Mouse (Mus musculus) ES-Bruce4 (cell line): ENCODE results near the gene Sox12. TPM values are rescaled to one million over a fixed set of nuclear protein-coding genes. Genes with fewer than 3 reads are reported as not detected.

Experiments
- H3K27ac ChIP-seq: 2 replicates; pipeline ENCODE4 v1.5.1; 2012; ENCODE audit warnings: low read length, inconsistent platforms; ENCODE audit not compliant: insufficient read depth
- H3K27me3 ChIP-seq: 2 replicates; pipeline ENCODE4 v1.6.1; 2012; ENCODE audit warnings: mild to moderate bottlenecking, low read length, inconsistent platforms; ENCODE audit not compliant: control insufficient read depth, poor library complexity, insufficient read depth, severe bottlenecking
- H3K36me3 ChIP-seq: 2 replicates; pipeline ENCODE4 v1.6.1; 2012; ENCODE audit warnings: inconsistent platforms, mild to moderate bottlenecking, low read length, moderate library complexity; ENCODE audit not compliant: control insufficient read depth, poor library complexity, insufficient read depth, severe bottlenecking
- H3K4me1 ChIP-seq: one replicate; pipeline ENCODE4 v1.8.1; 2011; ENCODE audit warnings: low read length; ENCODE audit not compliant: control insufficient read depth, insufficient read depth
- H3K4me3 ChIP-seq: 2 replicates; pipeline ENCODE4 v1.5.1; 2011; ENCODE audit warnings: low read depth, mild to moderate bottlenecking, low read length
- H3K9ac ChIP-seq: 2 replicates; pipeline ENCODE4 v1.6.1; 2012; ENCODE audit warnings: low read depth, mild to moderate bottlenecking, inconsistent platforms; ENCODE audit not compliant: poor library complexity, severe bottlenecking
- H3K9me3 ChIP-seq: replicated peaks from 2 replicates; pipeline ENCODE4 v1.6.1; 2012; ENCODE audit warnings: mild to moderate bottlenecking, low read length, inconsistent platforms; ENCODE audit not compliant: control insufficient read depth, poor library complexity, insufficient read depth, severe bottlenecking
- CTCF ChIP-seq: IDR thresholded peaks from one replicate; pipeline ENCODE4 v1.8.1; 2011; ENCODE audit warnings: low read depth, low read length
- EP300 ChIP-seq: IDR thresholded peaks from 2 replicates; pipeline ENCODE4 v1.6.1; 2011; ENCODE audit warnings: low read depth, low read length; ENCODE audit not compliant: insufficient read depth
- POLR2A ChIP-seq: IDR thresholded peaks from one replicate; pipeline ENCODE4 v1.8.1; 2011; ENCODE audit warnings: low read length; ENCODE audit not compliant: insufficient read depth
- polyA plus RNA-seq: library from polyadenylated mRNA; stranded (reverse); fragments of >200 nt; gene quantifications from 2 replicates; pipeline ENCODE4 v1.2.4, GENCODE M21; 2011; ENCODE audit warnings: low read depth; ENCODE audit not compliant: missing spikeins, insufficient read depth, insufficient read length

The Sox12 gene
- polyA plus RNA-seq, 1 experiment, result 27.5 TPM

DNA sequence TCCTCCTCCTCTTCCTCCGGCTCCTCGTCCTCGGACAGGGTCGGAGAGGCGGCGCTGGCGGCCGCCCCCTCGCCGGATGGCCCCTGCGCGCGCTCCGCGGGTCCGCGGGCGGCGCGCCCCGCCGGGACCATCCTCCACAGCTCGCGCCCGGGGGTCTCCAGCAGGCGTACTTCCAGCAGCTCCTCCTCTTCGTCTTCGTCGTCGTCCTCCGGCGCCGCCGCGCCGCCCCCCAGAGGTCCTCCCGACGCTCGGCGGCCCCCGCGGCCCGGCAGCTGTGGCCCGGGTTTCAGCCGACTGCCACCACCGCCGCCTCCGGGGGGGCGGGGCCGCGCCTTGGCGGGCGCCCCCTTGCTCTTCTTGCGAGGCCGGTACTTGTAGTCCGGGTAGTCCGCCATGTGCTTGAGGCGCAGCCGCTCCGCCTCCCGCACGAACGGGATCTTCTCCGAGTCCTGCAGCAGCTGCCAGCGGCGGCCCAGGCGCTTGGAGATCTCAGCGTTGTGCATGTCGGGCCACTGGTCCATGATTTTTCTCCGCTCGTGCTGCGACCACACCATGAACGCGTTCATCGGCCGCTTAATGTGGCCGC, 766 bp downstream of the Sox12 start:
- H3K4me1 ChIP-seq, result peaks cover 7% of the 10 kb centered on the region

GRCm38 (mm10) chr2:152396110-152397003, 1.5 kb downstream of the Sox12 start:
- Histone ChIP-seq H3K4me1 (peaks cover 8% of the 10 kb centered on the region), H3K36me3 (no peaks in the 10 kb centered on the region)
- TF ChIP-seq POLR2A (no peak), EP300 (peak; percentile 79)

More for the DNA sequence above, 766 bp downstream of the Sox12 start:
- Histone ChIP-seq H3K36me3 (no peaks in the 10 kb centered on the region), H3K27me3 (no peaks in the 10 kb centered on the region), H3K9me3 (no peaks in the 10 kb centered on the region), H3K4me3 (peak overlapping the region; percentile 81), H3K9ac (peak overlapping the region; percentile 93), H3K27ac (peak overlapping the region; percentile 41; the same call in 1 of the 2 replicates)
- TF ChIP-seq EP300 (no peak), CTCF (no peak), POLR2A (no peak)

GRCm38 (mm10) chr2:152395271-152395920, 2.5 kb downstream of the Sox12 start:
- peak overlapping the region; percentile 67 for H3K4me3 ChIP-seq
- TF ChIP-seq EP300 (no peak), POLR2A (no peak), CTCF (no peak)
- H3K27me3 ChIP-seq, result no peaks in the 10 kb centered on the region
- peak overlapping the region; percentile 44 for H3K9ac ChIP-seq
- H3K9me3 ChIP-seq, result no peaks in the 10 kb centered on the region
- no peak overlapping the region for H3K27ac ChIP-seq
- H3K4me1 ChIP-seq, result peaks cover 9% of the 10 kb centered on the region
- no peaks in the 10 kb centered on the region for H3K36me3 ChIP-seq

More at GRCm38 (mm10) chr2:152396110-152397003, 1.5 kb downstream of the Sox12 start:
- Histone ChIP-seq H3K9me3 (no peaks in the 10 kb centered on the region), H3K9ac (peak overlapping the region; percentile 93), H3K27ac (peak overlapping the region; percentile 41), H3K27me3 (no peaks in the 10 kb centered on the region), H3K4me3 (peak overlapping the region; percentile 81)

GRCm38 (mm10) chr2:152393225-152394017, 4.4 kb downstream of the Sox12 start:
- Histone ChIP-seq H3K36me3 (no peaks in the 10 kb centered on the region), H3K4me1 (peaks cover 9% of the 10 kb centered on the region), H3K27ac (peak overlapping the region; percentile 47), H3K27me3 (no peaks in the 10 kb centered on the region), H3K9ac (no peak overlapping the region), H3K9me3 (no peaks in the 10 kb centered on the region), H3K4me3 (no peak overlapping the region)
- TF ChIP-seq CTCF, result no peak
- no peak for TF ChIP-seq EP300
- no peak for TF ChIP-seq POLR2A

GRCm38 (mm10) chr2:152392786-152393185, 5.1 kb downstream of the Sox12 start:
- TF ChIP-seq EP300 (no peak), CTCF (peak; percentile 38)
- no peak overlapping the region for H3K27ac ChIP-seq

More at GRCm38 (mm10) chr2:152392786-152393185, 5.1 kb downstream of the Sox12 start:
- Histone ChIP-seq H3K27me3 (no peaks in the 10 kb centered on the region), H3K4me1 (peaks cover 9% of the 10 kb centered on the region), H3K9ac (no peak overlapping the region), H3K4me3 (no peak overlapping the region), H3K36me3 (no peaks in the 10 kb centered on the region), H3K9me3 (no peaks in the 10 kb centered on the region)
